Mouse (Mus musculus) limb, embryonic 12.5 days (tissue): Measurements from ENCODE around the gene Mrpl42. TPM values are rescaled to one million over a fixed set of nuclear protein-coding genes. Genes with fewer than 3 reads are reported as not detected.

ENCODE experiments used
- ATAC-seq: fragments of 200-750 bp; cut with Nextera tagmentation; 2 replicates; pipeline ENCODE4 v1.8.0; 2017; ENCODE audit warnings: low read depth, moderate TSS enrichment; ENCODE audit not compliant: insufficient number of reproducible peaks, insufficient read depth, low FRiP score, low TSS enrichment
- H3K27ac ChIP-seq: fragments of 300-500 bp; sonication (generic); 2 replicates; pipeline ENCODE4 v1.5.1; 2016; ENCODE audit warnings: mild to moderate bottlenecking, moderate library complexity
- H3K27me3 ChIP-seq: fragments of 300-500 bp; sonication (generic); 2 replicates; pipeline ENCODE4 v1.6.1; 2016; ENCODE audit warnings: mild to moderate bottlenecking, moderate library complexity
- H3K36me3 ChIP-seq: fragments of 300-500 bp; sonication (generic); 2 replicates; pipeline ENCODE4 v1.6.1; 2016; ENCODE audit warnings: mild to moderate bottlenecking, moderate library complexity
- H3K4me1 ChIP-seq: fragments of 300-500 bp; sonication (generic); replicated peaks from 2 replicates; pipeline ENCODE4 v1.6.1; 2016
- H3K4me2 ChIP-seq: fragments of 300-500 bp; sonication (generic); 2 replicates; pipeline ENCODE4 v1.6.1; 2016; ENCODE audit warnings: mild to moderate bottlenecking, moderate library complexity
- H3K4me3 ChIP-seq: fragments of 300-500 bp; sonication (generic); replicated peaks from 2 replicates; pipeline ENCODE4 v1.5.1; 2016; ENCODE audit warnings: mild to moderate bottlenecking
- H3K9ac ChIP-seq: fragments of 300-500 bp; sonication (generic); replicated peaks from 2 replicates; pipeline ENCODE4 v1.6.1; 2016; ENCODE audit warnings: mild to moderate bottlenecking, moderate library complexity
- H3K9me3 ChIP-seq: fragments of 300-500 bp; sonication (generic); 2 replicates; pipeline ENCODE4 v1.6.1; 2016; ENCODE audit warnings: mild to moderate bottlenecking, moderate library complexity
- WGBS: fragments of 180-500 bp; shearing (Covaris S2); methylation state at CpG from one replicate; pipeline ENCODE4 v1.1.7; 2016; 5-methylcytosine and 5-hydroxymethylcytosine counted together
- polyA plus RNA-seq: library from polyadenylated mRNA; unstranded; fragments of >200 nt; fragmentation: Nextera tagmentation; extraction: Ambion mirVana; gene quantifications from 2 replicates; pipeline ENCODE4 v1.2.1, GENCODE M21; 2016

The Mrpl42 gene
- polyA plus RNA-seq, 1 experiment from 2014 or later = 333 TPM

GRCm38 (mm10) chr10:95456103-95456502, 45.6 kb downstream of the Mrpl42 start:
- H3K4me2 ChIP-seq = no peak overlapping the region
- WGBS = 64% methylated on average over 2 of the region's 2 CpGs
- H3K36me3 ChIP-seq = no peaks in the 10 kb centered on the region
- H3K4me3 ChIP-seq = no peak overlapping the region
- H3K9ac ChIP-seq = no peak overlapping the region
- H3K27ac ChIP-seq = no peak overlapping the region
- no peaks in the 10 kb centered on the region for H3K27me3 ChIP-seq
- no peaks in the 10 kb centered on the region for H3K9me3 ChIP-seq
- no peaks in the 10 kb centered on the region for H3K4me1 ChIP-seq
- ATAC-seq = no peak

GRCm38 (mm10) chr10:95453282-95453681, 48.5 kb downstream of the Mrpl42 start:
- Histone ChIP-seq H3K4me3 (no peak overlapping the region), H3K9ac (no peak overlapping the region), H3K4me1 (no peaks in the 10 kb centered on the region), H3K9me3 (no peaks in the 10 kb centered on the region), H3K4me2 (no peak overlapping the region), H3K27ac (no peak overlapping the region), H3K36me3 (no peaks in the 10 kb centered on the region), H3K27me3 (no peaks in the 10 kb centered on the region)
- 86% methylated on average over 5 of the region's 5 CpGs for WGBS
- ATAC-seq = no peak

DNA sequence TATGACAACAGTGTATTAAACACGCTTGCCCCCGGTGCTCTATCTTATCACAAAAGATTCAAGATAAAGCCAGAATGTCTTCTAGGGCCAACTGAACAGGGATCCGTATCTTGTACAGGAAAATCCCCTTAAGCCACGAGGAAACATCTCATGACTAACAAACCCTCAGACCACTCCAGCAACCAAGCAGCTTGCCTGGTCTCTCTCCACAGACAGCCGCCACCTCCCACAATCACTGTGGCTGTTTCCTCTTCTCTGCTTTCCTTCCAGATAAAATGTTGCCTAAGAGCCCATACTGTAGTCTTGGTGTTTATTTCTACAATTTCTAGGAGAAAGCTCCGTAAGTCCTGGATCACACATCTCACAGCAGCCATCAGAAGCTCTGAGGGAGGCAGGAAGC, 52.7 kb downstream of the Mrpl42 start:
- Histone ChIP-seq H3K9ac (no peak overlapping the region; the same call in 1 of the 2 replicates), H3K4me2 (no peak overlapping the region), H3K27me3 (no peaks in the 10 kb centered on the region), H3K9me3 (no peaks in the 10 kb centered on the region), H3K36me3 (no peaks in the 10 kb centered on the region), H3K27ac (no peak overlapping the region), H3K4me1 (no peaks in the 10 kb centered on the region), H3K4me3 (no peak overlapping the region)
- 82% methylated on average over 6 of the region's 6 CpGs for WGBS
- no peak for ATAC-seq

- no peak overlapping the region for H3K27ac ChIP-seq
- H3K9me3 ChIP-seq = no peaks in the 10 kb centered on the region
- no peaks in the 10 kb centered on the region for H3K4me1 ChIP-seq
- no peaks in the 10 kb centered on the region for H3K27me3 ChIP-seq
- H3K36me3 ChIP-seq = no peaks in the 10 kb centered on the region
- no peak overlapping the region for H3K4me3 ChIP-seq
- H3K9ac ChIP-seq = no peak overlapping the region
- ATAC-seq = no peak
- 92% methylated on average over 16 of the region's 16 CpGs for WGBS
- no peak overlapping the region for H3K4me2 ChIP-seq
Measured at GRCm38 (mm10) chr10:95447954-95448353, 53.8 kb downstream of the Mrpl42 start.

DNA sequence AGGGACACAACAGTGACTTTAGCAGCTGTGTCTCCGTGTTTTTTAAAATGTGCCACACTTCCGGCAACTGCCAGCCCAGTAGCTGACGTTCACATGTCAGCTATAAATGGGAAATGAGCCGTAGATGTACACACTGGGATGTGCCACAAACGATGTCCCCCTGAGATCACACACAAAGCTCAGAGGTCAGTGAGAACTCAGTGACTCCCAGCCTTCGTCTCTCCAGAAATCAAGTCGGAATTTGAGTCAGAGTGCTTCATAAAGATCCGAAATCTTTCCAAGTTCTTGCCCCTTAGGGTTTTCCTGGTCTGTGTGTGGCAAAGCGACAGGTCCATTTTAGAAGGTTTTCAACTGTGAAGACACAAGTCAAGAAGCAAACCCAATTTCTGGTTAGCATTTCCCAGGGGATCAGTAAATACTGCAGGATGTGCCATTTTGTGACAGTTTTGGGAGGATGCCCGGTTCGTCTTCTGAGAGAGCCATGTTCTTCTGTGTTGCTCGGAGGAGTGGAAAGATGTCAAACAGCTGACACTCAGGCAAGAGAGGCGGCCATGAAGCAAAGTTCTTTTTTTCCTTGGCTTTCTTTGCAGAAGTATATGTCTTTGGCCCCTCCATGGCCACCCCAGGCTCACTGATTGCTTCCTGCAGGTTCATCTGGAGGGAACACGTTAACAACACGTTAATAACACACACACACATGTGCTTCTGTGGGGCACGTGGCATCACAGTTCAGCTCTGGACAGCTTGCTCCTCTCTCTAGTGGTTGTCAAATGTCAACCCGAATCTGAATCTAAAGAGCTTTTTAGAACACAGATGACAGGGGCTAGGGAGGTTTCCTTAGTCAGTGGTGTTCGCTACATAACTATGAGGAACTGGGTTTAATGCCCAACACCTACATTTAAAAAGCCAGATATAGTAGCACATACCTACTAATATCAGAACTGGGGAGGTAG, 56.4 kb downstream of the Mrpl42 start:
- Histone ChIP-seq H3K4me2 (no peak overlapping the region), H3K36me3 (no peaks in the 10 kb centered on the region), H3K9me3 (no peaks in the 10 kb centered on the region), H3K9ac (no peak overlapping the region), H3K27ac (no peak overlapping the region), H3K4me1 (no peaks in the 10 kb centered on the region), H3K27me3 (no peaks in the 10 kb centered on the region), H3K4me3 (no peak overlapping the region)
- 80% methylated on average over 18 of the region's 18 CpGs for WGBS
- ATAC-seq = no peak

DNA sequence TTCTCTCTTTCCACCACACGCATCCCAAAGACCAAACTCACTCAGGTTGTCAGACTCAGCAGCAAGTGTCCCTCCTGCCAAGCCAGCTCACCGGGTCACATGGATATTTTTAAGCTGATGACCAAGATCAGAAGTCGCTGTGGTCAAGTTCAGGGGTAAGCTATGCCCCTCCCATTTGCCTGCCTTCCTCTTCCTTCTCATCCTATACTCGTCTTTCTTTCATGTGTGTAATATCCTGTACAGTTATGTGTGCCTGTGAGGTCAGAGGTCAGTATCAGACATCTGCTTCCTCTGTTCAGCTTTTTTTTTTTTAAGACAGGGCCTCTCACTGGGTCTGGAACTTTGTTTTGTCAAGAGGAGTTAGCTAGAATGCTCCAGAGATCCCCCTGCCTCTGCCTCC, 59.4 kb downstream of the Mrpl42 start:
- no peak overlapping the region for H3K9ac ChIP-seq
- no peaks in the 10 kb centered on the region for H3K27me3 ChIP-seq
- no peaks in the 10 kb centered on the region for H3K9me3 ChIP-seq
- H3K27ac ChIP-seq = no peak overlapping the region
- no peak overlapping the region for H3K4me3 ChIP-seq
- 76% methylated on average over 4 of the region's 4 CpGs for WGBS
- H3K36me3 ChIP-seq = no peaks in the 10 kb centered on the region
- H3K4me1 ChIP-seq = no peaks in the 10 kb centered on the region; the same call in 1 of the 2 replicates
- H3K4me2 ChIP-seq = no peak overlapping the region
- no peak for ATAC-seq

DNA sequence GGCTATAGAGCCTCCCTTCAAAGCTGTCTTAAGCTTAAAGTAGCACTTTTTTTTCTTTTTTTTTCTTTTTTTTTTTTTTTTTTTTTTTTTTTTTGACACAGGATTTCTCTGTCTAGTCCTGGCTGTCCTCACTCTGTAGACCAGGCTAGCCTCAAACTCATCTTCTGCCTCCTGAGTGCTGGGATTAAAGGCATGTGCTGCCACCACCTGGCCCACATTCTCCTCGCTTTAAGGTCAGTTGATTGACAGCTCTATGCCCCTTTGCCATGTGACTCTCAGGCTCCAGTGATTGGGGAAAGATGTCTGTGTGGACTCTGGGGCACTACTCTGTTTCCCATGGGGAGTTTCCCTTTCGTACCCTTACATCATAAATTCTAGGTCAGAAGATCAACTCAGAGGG, 61.2 kb downstream of the Mrpl42 start:
- 47% methylated on average over 2 of the region's 2 CpGs for WGBS
- no peaks in the 10 kb centered on the region for H3K27me3 ChIP-seq
- ATAC-seq = no peak
- H3K4me3 ChIP-seq = no peak overlapping the region
- no peak overlapping the region for H3K4me2 ChIP-seq
- H3K4me1 ChIP-seq = no peaks in the 10 kb centered on the region; the same call in 1 of the 2 replicates
- no peak overlapping the region for H3K27ac ChIP-seq
- no peak overlapping the region for H3K9ac ChIP-seq
- H3K9me3 ChIP-seq = no peaks in the 10 kb centered on the region
- no peaks in the 10 kb centered on the region for H3K36me3 ChIP-seq

DNA sequence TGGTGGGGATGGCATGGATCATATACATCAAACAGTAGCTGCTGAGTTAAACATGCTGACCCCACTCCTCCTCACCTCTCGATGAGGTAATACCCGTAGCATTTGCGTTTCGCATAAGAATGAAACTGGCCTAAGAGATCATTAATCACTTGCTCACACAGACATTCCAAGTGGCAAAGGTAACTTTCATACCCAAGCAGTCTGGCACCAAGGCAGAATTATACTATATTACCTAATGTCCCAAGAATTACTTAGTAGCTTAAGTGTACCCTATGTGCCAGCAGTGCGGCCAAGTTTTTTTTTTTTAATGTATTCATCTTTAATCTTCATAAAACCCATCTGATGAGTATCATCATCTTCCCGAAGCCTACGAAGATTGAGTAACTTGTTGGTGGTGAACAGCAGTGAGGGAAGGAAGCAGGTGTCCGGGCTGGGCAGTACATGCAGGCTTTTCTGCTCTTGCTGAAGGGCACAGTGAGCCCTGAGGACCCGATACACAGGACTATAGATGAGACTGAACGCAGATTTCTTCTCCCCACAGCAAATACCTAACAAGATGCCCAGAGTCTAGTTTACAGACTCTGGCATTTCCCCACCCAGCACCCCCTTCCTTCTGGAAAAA, 61.9 kb downstream of the Mrpl42 start:
- no peak overlapping the region for H3K4me3 ChIP-seq
- ATAC-seq = no peak
- no peak overlapping the region for H3K9ac ChIP-seq
- no peak overlapping the region for H3K27ac ChIP-seq
- no peaks in the 10 kb centered on the region for H3K36me3 ChIP-seq
- no peak overlapping the region for H3K4me2 ChIP-seq
- no peaks in the 10 kb centered on the region for H3K9me3 ChIP-seq
- no peaks in the 10 kb centered on the region for H3K27me3 ChIP-seq
- WGBS = 89% methylated on average over 10 of the region's 10 CpGs
- no peaks in the 10 kb centered on the region; the same call in 1 of the 2 replicates for H3K4me1 ChIP-seq

DNA sequence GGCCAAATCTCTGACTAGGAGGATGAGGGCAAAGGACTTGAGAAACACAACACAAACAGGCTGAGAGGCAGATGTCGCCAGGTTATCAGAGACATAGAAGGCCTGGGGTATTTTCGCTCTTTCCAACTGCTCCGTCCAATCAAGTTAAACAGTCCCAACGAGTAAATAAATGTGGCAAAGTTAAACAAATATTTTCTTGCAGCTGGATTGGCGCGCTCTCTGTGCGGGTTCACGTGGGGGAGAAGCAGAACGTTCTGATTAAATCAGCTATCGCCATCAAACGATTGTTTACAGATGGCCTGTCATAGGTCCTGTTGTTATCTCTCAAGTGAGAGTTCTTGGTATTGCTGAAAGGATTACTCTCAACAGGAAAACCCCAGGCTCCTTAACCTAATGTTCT, 62.8 kb downstream of the Mrpl42 start:
- H3K27ac ChIP-seq = no peak overlapping the region
- H3K36me3 ChIP-seq = no peaks in the 10 kb centered on the region
- 46% methylated on average over 11 of the region's 11 CpGs for WGBS
- no peaks in the 10 kb centered on the region; the same call in 1 of the 2 replicates for H3K4me1 ChIP-seq
- H3K4me2 ChIP-seq = no peak overlapping the region
- H3K9me3 ChIP-seq = no peaks in the 10 kb centered on the region
- no peak overlapping the region for H3K9ac ChIP-seq
- ATAC-seq = no peak
- no peaks in the 10 kb centered on the region for H3K27me3 ChIP-seq
- H3K4me3 ChIP-seq = no peak overlapping the region
